Mouse (Mus musculus) olfactory bulb, adult 2 months (tissue): Measurements from ENCODE around the gene Poc1a.

Source experiments
- CTCF ChIP-seq: fragments of 200-500 bp; IDR thresholded peaks from 2 replicates; pipeline ENCODE4 v1.5.1; 2012; ENCODE audit warnings: low read depth, mild to moderate bottlenecking, low read length, moderate library complexity; ENCODE audit not compliant: insufficient read depth
- POLR2A ChIP-seq: fragments of 200-500 bp; IDR thresholded peaks from 2 replicates; pipeline ENCODE4 v1.6.1; 2012; ENCODE audit warnings: mild to moderate bottlenecking, low read depth, low read length, moderate library complexity; ENCODE audit not compliant: insufficient read depth

DNA sequence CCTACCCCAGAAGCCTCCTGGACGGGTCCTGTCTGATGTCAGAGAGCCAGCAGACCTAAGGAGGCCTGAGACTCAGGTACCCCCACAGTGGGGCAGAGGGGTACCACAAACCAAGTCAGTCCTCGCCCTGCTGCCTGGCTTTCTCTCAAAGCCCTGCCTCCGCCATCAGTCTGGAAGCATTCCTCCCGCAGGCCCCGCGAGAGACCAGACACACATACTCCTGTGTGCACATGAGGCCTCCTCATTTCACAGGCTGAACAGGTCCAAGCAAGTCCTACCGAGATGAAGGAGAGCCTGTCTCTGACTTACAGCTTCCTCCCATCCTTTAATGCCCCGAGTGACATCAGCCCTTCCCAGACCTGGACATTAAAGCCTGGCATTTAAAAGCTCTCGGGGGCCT lies 97.9 kb downstream of the Poc1a start:
- TF ChIP-seq POLR2A (no peak), CTCF (no peak)
